Mouse (Mus musculus): Measurements from ENCODE around the gene 5430419D17Rik.

The 5430419D17Rik gene

DNA sequence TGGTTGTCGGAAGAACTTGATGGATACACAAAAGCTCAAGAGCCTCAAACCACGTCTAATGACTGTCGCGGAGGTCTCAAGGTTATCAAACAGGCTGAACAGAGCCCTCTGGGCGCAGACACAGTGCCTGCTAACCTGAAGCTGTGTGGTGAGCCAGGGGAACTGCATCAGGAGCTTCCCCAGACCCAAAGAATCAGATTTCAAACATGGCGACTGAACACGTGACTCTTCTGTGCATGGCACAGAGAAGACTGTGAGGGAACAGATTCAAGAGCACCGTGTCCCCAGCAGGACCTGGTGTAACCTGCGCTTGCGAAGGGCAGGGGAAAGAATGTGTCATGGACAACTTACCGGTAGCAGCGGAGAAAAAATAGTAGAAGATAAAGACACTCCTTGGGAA is 143.4 kb downstream of the 5430419D17Rik start:
- no peak for DNase-seq (ENCODE audit: low spot score)

DNA sequence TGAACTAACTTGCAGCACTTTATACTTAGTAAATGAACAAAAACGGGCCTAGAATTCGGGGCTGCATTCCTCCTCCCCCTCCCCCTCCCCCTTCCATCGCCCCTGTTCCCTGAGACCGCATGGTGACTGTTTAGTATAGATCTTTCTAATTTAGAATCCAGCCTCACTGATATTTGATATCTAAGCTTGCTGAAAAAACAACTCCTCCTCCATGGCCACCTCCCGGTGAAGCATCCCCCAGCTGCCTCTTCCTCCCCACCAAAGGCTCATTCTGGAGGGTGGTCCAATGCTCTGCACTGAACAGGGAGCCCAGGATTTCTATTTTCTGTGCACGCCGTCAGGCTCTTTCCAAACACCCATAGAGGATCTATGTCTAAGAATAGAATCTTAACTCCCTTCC is 144.1 kb downstream of the 5430419D17Rik start:
- DNase-seq (ENCODE audit: low spot score) = no peak

DNA sequence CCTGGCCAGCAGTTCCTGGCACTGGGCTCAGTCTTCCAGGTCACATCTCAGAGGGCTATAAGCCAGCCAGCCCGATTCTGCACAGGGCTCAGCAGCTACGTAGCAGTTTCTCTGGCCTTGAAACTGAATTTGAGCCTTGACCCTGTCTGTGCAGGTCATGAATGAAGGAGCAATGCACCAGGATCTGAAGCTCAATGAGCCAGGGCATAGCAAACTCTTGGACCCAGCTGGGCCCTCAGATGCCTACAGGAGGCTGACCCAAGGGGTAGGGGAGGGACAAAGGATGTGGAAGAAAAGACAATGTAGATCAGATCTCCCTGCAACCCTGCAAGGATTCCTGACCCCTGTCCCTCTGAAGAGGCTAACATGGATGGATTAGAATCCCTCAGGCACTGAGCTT is 148.0 kb downstream of the 5430419D17Rik start, which contains the start of gene Cuzd1:
TSS of gene Cuzd1 (minus strand) at position 101 of the 400 bp plus-strand sequence.
- no peak for DNase-seq (ENCODE audit: low spot score)

DNA sequence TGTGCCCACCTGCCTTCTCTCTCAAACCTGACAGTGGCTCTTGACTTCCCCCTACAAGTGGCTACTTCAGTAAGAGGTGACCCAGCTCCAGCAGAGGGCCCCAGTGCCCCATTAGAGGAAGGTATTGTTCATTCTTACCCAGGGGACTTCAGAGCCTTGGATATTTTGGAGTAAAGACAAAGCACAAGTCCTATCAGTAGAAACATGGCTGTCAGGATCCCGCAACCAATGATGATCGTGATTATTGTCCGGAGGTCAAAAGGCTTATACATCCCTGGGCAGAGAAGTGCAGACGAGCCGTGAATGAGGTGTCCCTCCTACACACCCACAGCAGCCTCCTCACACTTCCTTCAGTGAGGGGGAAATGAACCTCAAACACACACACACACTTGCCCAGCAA is 152.9 kb downstream of the 5430419D17Rik start:
- DNase-seq (ENCODE audit: low spot score) = no peak

DNA sequence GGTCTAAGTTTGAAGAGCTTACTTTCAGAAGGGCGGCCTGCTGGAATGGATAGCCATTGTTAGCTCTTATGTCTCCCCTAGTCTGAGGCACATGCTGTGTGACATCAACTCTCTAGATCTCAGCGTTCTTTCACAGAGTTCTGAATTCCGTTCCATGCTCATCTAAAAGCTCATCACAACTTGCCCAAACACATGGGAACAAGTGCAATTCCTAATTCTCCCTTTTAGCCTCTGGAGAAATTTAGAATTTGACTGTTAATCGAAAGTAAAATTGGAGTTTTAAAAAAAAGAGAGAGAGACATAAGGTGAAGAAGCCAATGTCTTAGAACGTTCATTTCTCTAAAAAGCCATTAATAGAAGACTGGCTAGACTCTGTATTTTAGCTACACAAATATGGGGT is 155.2 kb downstream of the 5430419D17Rik start, which contains the start of gene Fam24b:
TSS of gene Fam24b (minus strand) at position 101 of the 400 bp plus-strand sequence.
- no peak for DNase-seq (ENCODE audit: low spot score)

DNA sequence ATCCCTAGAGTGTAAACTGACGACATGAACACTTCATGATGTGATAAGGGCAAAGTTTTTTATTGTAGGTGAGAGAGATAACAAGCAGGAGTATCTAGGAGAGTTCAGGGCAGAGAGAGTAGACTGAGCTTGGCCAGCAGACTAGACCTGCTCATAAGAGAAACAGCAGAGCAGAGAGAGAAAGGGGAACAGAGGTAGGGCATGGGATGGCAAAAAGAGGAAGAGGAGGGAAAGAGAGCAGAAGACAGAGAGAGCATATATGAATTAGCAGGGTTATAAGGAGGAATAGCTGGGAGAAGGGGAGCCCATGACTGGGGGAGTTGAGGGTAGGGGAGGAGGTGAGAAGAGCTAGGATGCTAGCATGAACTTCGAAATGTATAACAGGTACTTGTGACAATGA is 157.5 kb downstream of the 5430419D17Rik start:
- no peak for DNase-seq (ENCODE audit: low spot score)

DNA sequence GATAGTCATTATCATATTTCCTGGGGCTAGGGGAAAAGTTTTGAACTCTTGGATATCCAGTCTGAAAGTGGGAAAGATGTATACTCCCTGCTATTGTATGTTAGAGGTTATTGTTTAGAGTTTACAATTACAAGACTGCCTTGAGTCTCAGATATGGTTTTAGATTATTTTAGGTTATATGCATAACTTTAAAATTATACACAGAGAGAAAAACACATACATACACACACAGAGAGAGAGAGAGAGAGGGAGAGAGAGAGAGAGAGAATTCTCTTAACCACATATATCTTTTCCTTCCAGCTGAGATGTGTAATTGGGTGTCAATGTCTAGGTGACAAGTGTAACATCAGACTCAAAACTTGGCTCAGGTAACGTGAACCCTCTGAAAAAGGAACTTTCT is 159.4 kb downstream of the 5430419D17Rik start, which contains the start of gene Fam24a:
TSS of gene Fam24a (plus strand) at position 301 of the 400 bp plus-strand sequence.
- DNase-seq (ENCODE audit: low spot score) = no peak

DNA sequence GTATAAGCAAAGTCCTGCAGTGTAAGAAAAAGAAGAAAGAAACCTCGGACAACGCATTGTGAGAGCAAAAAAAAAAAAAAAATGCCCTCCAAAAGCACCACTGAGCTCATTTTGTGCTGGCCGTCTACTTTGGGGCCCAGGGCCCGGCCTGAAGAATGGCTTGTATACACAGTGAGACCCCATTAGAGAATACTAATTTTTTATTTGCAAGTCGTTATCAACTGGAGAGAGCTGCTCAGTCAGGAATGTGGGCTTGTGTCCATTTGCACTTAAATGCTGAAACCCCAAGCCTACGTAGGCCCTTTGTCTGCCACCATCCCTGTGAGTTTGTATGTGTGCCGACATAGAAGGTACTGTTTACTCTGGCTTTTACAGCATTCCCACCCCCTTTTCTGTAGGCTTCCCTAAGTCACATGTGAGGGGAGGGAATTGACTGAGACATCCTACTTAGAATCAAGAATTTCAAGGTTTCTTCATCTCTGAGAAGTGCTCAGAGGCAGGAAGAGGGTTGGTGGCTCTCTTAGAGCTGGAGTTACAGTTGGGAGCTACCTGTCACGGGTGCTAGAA is 163.4 kb downstream of the 5430419D17Rik start:
- DNase-seq (ENCODE audit: low spot score) = no peak

DNA sequence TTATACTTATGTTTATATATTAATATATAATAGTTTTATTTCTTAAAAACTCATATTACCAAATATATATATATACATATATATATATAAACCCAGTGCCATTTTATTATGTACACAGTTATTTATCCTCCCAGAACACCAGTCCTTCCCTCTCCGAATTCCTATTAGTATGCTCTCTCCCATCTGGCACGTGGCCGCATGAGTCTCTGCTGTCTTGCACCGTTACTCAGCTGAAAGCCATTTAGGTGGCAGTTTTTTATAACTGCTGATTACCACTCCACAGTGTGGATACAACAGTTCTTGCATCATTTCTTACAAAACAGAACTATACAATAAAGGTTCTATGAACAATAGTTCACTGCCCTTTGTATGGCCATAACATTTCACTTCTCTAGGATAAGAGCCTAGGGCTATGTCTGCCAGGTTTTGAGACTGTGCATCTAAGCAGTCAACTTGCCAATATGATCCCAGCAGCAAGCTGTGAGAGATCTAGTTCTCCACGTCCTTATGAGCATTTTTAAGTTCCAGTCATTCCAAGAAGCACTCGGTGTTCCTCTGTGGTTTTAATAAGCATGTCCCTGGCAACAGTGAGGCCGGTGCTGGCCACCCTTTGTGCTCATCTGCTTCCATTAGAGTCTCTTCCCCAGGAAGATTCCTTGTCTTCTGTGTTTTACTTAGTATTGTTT is 171.8 kb downstream of the 5430419D17Rik start:
- no peak for DNase-seq (ENCODE audit: low spot score)

All from T-cell, adult 2 months (primary cell).